Mouse (Mus musculus): ENCODE data around the gene Ydjc.
"Not testable (repeated sequence)": the region's sequence is repeated elsewhere in the genome, so short reads cannot be mapped to it uniquely, and the experiment has no call there.

Gene Ydjc

DNA sequence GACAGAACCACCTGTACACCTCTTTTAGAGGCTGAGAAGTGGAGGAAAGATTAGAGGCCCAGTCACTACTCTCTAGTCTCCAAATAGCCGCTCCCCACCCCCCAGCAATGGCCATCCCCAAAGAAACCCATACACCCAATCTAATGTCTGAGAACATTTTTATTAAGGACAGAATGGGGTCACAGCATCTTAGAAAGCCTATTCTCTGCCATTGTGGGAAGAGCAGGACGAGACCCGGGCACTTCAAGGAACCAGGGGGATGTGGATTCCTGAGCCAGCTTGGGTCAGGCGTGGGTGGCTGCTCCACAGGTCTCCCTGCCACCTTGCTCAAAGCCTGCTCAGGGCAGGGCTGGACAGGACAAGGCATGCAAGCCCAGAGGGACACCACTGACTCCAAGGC lies 7.5 kb downstream of the Ydjc start:
- no peak for DNase-seq (ENCODE audit: low read depth, low spot score)

DNA sequence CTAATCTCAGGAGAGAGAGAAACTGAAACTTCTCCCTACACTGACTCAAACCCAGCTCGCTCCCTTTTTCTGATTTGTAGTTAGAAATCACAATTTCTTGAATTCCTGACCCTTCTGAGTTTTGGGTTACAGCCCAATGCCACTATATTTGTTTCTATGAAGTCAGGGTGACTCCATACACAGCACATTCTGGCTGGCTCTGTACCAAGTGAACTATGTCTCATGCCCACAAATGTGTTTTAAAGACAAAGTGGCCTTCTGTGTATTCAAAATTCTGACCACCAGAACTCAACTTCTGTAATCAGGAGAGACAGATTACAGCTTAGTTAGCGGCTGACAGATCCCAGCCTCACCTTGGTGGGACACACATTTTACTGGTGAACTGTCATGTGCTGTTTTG lies 9.9 kb downstream of the Ydjc start:
- no peak for DNase-seq (ENCODE audit: low read depth, low spot score)

DNA sequence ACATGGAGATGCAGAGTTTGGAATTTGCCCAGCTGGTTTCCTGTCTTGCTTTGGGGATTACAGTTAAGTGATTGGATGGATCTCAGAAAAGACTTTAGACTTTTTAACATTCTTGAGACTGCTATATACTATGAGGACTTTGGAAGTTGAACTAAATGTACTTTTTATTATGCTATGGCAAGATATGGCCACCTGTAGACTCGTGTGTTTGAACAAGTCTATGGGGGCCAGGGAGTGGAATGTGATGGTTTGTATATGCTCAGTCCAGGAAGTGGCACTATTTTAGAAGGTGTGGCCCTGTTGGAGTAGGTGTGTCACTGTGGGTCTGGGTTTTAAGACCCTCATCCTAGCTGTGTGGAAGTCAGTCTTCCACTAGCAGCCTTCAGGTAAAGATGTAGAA lies 21.1 kb downstream of the Ydjc start:
- DNase-seq (ENCODE audit: low read depth, low spot score): not testable (repeated sequence)

DNA sequence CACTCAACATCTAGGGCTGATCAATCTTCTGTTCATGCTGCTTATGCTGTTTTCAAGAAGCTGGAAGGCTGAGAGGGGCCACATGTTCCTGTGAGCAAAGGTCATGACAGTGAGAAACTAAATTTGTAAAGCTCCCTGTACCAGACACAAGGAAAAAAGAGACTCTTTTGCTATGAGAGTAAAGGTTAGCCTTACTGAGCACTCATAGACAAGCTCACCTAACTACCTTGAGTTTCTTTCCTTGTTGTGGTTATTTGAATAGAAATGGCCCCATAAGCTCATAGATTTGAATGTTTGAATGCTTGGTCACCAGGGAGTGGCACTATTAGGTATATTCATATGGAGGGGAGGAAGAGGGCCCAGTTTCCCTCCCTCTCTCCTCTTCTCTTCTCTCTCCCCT lies 22.8 kb downstream of the Ydjc start:
- no peak for DNase-seq (ENCODE audit: low read depth, low spot score)

DNA sequence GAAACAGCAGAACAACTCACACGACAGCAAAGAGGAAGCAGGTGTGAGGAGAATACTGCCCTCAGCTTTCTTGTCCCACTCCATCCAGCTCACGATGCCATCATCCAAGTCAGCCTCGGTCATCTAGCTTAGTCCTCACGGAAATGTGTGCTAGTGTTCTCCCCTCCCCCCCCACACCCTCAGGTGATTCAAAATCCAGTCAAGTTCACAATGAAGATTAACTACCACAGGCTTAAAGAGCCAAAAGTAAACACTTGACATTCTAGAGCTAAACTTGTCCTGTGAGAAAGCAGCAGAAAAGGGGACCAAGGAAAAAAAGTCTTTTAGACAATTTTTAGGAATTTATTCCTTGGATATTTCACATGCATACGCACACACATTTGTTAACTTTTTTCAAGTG lies 23.6 kb downstream of the Ydjc start:
- DNase-seq (ENCODE audit: low read depth, low spot score): no peak

DNA sequence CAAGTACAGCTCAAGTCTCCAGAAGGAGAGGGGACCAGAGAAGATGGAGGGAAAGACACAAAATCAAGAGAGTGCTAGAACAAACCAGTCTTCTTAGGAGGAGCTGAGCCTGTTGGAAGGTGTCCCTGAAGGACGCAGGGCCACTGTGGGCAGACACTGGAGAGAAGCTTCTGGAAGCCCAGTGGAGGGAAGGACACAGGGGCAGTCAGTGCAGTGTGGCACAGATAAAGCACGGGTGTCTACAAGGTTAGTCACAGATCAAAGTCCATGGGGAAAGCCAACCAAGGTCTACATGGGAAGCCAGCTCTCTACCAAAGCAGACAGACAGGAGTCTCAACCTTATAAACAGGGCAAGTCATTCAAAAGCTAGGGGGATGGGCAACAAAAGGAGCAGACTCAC lies 31.3 kb downstream of the Ydjc start:
- no peak for DNase-seq (ENCODE audit: low read depth, low spot score)

DNA sequence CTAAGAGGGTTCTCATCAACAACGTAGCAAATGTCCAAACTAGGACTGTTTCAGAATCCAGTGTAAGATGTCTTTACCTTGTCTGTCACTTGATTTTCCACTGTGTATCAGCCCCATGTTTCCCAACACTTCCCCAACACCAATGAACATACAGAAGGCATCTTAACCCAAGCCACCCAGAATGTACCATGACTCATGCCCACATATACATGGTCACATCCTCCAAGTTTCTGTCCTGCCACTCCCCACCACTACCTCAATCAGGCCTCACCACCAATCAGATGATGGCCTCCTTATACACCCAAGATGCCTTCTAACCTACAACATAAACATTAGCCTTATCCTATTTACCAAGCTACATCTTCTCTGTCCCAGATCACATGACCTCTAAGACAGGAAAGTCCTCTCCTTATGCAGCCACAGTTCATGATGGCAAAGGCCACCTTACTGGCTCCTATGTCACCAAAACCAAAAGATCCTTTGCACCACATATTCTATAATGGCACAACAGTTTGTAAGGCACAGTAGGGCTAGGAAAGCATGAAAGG lies 33.3 kb downstream of the Ydjc start:
- no peak for DNase-seq (ENCODE audit: low read depth, low spot score)

DNA sequence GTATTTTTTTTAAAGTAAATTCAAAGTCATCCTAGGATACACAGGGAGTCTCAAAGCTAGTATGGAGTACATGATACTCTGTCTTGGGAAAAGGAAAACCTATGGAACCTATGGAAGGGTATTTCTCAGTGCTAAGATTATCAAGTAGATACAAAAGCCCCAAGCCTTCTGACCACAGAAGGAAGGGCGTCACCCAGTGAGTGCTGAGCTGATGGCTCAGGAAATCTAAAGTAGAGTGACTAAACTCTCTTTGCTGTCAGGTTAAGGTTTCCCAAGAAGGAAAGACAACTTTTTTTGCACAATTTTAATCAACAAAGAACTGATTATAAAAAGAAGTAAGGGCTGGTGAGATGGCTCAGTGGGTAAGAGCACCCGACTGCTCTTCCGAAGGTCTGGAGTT lies 35.3 kb downstream of the Ydjc start:
- no peak for DNase-seq (ENCODE audit: low read depth, low spot score)

DNA sequence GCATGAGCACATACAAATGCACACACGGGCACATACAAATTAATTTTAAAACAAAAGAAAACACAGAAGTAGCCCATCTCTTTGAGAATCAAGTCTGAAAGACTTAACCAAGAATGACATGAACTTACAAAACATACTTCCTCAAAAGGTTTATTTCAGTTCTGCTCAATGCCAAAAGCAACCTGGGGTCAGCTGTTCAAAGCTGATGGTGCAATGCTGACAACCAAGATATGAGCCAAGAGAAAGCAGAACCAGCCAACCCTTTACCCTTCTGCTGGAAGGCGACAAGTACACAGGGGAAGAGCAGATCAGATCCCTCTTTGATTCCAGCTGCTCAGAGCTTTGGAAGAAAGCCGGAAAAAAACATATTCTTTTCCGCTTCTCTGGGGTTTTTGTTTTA lies 37.0 kb downstream of the Ydjc start:
- DNase-seq (ENCODE audit: low read depth, low spot score): no peak

DNA sequence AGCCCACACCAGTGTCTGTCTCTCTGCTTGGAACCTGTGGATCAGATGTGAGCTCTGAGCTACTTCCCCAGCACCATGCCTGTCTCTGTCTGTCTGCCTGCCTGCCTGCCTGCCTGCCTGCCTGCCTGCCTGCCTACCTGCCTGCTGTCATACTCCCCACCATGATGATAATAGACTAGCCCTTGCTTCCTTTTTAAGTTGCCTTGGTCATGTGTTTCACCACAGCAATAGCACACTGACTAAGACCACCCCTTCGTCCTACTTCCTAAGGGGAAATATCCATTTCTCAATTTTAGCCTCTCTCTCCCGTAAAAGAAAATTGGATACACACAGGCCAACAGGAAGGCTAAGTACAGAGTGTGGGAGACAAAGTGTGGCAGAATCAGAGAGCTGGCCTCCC lies 37.7 kb downstream of the Ydjc start:
- DNase-seq (ENCODE audit: low read depth, low spot score): no peak

DNA sequence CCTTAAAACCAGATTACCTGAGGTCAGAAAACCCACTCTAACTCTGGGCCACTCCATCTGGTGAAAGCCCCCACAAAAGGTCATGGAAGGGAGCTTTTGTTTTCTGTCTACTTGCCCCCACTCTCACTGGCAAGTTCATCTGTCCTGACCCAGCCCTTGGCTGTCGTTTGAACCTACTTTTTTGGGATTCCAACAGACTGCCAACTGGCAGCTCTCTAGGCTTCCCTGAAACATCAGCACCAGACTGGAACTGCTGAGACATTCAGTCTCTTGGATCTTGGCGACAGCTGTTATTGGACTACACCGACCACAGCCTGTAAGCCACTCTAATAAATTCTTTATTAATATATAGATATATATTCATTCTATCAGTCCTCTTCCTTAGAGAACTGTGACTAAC lies 38.6 kb downstream of the Ydjc start:
- no peak for DNase-seq (ENCODE audit: low read depth, low spot score)

DNA sequence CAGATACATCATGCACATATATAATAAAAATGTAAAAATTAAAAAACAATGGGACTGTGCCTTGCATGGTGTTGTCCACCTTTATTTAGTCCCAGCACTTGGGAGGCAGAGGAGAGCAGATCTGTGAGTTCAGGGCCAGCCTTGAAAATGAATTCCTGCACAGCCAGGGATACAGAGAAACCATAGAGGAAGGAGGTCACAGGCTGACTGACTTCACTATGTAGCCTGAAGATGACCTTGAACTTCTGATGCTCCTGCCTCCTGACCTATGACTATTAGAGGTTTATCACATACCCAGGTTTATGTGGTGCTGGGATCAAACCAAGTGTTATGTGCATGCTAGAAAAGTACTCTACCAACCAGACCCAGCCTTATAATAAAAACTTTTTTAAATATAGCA lies 41.1 kb downstream of the Ydjc start:
- no peak for DNase-seq (ENCODE audit: low read depth, low spot score)

DNA sequence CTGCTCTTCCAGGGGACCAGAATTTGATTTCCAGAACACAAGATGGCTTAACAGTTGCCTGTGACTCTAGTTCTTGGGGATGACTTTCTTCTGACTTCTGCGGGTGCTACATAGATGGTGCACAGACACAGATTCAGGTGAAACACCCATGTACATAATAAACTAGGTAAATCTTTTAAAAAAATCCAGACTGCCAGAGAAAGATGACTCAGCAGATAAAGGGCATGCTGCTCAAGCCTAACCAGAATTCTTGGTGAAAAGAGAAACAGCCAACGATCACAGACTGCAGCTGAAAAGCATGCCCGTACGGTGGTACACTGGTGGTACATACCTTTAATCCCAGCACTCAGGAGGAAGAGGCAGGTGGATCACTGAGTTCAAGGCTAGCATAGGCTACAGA lies 49.4 kb downstream of the Ydjc start:
- no peak for DNase-seq (ENCODE audit: low read depth, low spot score)

DNA sequence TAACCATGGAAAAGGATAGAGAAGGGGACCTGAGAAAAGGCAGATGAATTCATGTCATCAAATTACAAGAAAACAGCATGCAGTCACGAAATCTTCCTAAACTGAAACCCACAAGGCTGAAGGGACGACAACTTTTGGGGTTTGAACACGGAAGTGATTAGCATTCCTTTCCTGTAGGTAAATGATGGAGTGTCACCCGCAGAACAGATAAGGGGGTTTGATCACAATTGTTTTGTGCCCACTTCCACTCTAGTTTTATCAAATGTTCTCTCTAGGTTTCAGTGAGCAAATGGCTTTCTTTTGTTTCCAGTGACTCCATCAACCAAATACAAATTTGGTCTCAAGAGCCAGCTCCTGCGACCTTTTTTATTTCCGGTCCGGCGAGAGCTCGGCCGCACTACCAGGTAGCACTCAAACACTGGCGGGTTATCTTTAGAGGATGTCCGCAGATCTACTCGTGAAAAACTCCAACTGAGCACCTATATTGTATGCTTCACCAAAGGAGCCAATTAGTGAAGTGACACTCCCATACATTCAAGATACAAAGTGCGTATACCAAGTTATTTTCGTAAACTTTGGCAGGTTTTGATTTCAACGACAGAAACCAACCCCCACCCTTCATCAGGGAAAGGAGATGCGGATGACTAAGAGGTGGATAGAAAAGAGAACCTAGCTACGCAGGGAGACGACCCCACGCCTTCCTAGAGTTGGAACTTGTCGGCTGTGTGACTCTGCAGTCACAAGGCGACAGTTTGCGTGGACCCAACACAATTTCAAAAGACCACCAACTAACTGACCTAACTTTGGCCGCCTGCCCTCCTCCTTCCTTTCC lies 55.9 kb downstream of the Ydjc start:
- no peak for DNase-seq (ENCODE audit: low read depth, low spot score)

DNA sequence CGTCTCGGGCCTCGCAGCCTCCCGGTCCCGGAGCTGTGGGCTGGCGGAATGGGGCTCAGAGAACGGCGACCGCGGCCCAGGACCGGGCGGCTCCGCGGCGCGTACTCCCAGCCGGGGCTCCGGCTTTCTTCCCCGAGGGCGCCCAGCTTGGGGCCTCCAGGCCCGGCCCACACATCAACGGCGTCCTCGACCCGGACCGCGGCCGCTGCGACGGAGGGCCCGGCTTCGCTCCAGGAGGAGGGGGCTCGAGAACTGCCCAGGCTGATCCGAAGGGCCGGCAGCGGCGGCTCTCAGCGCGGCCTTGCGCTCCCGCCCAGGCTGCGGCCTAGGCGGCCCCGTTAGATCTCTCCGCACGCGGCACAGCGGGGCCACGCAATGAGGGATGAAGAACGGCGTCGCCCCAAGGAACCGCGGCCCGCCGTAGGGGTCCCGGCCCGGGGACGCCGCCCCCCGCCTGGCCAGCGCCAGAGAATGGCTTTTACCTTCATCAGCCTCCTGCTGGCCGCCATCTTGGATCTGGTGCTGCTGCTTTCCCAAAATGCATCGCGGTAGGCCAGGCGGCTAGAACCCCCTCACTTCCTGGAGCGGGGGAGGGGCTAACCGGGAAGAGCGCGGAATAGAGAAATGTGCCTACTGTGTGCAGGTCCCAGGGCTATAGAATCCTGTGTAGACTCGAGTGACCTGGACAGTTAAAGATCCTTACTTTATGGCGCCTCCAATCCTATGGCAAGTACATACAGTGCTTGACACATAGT lies 56.7 kb downstream of the Ydjc start:
- peak; percentile 94 for DNase-seq (ENCODE audit: low read depth, low spot score)

DNA sequence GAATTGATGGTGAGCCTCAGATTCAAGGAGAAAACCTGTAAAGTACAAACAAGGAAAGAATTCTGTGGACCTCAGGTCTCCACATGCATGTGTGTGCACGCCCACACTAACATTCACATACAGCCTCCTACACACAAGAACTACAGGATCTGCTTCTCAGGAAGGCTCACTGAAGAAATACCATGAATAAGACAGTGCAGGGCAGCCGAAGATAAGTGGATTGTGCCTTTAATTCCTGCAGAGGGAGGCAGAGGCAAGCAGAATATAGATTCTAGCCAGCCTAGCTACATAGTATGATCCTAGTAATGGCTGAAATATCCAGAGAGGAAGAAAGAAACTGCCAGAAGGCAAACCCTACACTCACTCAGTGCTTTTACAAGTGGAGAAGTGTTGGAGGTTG lies 57.6 kb downstream of the Ydjc start:
- DNase-seq (ENCODE audit: low read depth, low spot score): no peak

DNA sequence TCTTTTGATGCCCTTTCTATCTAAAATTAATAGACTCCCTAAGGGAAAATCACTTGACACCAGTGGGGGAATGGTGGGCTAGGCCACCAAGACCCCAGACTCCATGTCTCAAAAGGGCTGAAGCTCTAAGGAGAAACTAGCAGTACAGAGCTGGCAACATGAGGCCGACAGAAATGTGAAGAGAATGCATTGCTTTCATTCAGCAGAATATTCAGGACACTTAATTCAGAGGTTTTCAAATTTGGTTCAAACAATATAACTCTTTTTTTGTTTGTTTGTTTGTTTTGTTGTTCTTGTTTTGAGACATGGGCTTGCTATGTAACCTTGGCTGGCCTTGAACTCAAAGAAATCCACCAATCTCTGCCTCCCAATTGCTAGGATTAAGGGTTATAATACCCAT lies 58.1 kb downstream of the Ydjc start, which contains the start of gene Ube2l3:
Gene Ube2l3 (minus strand): TSS at position 101 of the 400 bp plus-strand sequence.
- no peak for DNase-seq (ENCODE audit: low read depth, low spot score)

DNA sequence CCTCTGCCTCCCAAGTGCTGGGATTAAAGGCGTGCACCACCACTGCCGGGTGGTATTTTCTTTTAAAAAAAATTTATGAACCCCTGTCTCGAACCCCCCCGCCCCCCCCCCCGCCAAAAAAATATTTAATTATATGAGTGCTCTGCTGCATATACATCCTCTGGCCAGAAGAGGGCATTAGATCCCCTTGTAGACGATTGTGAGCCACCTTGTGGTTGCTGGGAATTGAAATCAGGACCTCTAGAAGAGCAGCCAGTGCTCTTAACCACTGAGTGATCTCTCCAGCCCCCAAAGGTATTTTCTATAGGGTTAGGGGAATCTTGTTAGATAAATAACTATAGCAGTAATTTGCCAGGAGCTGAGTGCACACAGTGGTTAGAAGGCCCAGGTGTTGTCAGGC lies 60.6 kb downstream of the Ydjc start:
- peak; percentile 74 for DNase-seq (ENCODE audit: low read depth, low spot score)

DNA sequence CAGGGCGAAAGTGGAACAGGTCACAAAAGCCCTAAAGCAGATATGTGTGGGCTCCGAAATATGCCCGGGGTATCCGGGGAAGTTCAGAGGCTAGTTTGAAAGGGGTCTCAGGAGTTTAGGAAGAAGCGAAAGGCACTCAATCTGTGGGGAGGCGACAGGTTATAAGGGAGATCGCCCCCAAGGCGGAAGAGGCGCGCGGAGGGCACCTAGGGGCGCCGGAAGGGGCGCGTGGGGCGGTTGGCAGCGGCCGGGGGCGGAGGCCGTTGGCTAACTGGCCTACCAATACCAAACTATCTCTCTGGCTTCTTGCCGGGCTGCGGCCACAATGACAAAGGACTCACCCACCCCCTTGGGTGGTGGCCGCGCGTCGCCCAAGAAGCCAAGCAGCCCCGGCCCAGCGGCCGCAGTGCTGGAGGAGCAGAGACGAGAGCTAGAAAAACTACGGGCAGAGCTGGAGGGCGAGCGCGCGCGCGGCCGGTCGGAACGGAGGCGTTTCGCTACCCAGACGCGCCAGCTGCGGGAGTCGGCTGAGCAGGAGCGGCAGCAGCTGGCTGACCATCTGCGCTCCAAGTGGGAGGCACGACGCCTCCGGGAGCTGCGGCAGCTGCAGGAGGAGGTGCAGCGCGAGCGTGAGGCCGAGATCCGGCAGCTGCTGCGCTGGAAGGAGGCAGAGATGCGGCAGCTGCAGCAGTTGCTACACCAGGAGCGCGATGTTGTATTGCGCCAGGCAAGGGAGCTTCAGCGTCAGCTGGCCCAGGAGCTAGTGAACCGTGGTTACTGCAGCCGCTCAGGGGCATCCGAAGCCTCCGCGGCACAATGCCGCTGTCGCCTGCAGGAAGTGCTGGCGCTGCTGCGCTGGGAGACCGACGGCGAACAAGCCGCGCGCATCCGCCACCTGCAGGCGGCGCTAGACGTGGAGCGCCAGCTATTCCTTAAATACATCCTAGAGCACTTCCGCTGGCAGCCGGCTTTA lies 64.3 kb downstream of the Ydjc start, which contains the start of gene Rimbp3:
Gene Rimbp3 (plus strand): TSS at position 215 of the 973 bp plus-strand sequence.
- DNase-seq (ENCODE audit: low read depth, low spot score): peak; percentile 97

DNA sequence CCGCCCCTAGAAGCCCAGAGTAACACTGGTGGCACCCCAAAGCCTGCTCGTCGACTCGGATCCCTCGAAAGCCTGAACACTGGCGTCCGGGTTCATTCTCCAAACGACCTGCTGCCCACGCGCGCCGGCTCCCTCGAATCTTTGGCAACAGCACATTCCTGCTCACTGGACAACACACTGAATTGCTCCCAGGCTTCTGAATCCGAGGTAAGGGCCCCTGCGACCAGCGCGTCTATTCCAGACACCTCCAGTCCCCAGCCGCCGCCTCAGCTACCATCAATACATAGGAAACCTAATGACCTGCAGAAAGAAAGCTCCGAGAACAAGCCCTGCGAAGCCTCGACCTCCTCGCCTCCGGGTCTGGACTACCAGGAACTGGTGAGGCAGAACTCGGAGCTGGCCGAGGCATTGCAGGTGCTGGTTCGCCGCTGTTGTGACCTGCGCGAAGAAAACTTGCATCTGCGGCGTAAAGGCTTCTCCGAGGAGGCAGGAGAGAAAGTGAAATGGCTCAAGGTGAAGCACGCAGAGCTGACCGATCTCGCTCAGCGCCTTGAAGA lies 65.1 kb downstream of the Ydjc start:
- no peak for DNase-seq (ENCODE audit: low read depth, low spot score)
